In the genomic region with DNA sequence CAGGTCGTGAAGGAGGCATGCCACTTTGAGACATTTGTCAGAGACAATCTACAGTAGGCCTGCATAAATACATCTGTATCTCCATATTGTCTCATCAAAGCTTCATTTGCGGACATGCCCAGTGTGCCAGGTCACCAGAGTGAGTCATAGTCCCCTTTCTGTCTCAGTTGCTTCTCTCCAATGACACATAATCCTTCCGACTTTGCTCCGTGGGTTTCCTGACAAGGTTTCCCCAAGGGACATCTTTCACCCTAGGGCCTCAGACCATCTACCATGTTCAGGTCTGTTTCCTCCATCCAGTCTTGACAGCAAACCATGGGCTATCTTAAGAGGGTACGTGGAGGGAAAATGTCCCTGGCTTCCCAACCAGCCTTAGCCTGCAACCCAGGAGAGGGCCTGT, we compare ENCODE assay signal across 34 mouse cellular contexts. TPM values are rescaled to one million over a fixed set of nuclear protein-coding genes. Genes with fewer than 3 reads are reported as not detected.
"Had no signal": no experiment of that assay in that cellular context is flagged by ENCODE, and none has a peak within 500 bp of the region (broad histone marks: within the 10 kb centered on the region; RNA-seq: fewer than 3 reads in every experiment).

No protein-coding gene starts in this region.

- H3K4me2 ChIP-seq: heart, embryonic 11.5 days; heart, embryonic 13.5 days; heart, embryonic 15.5 days; hindbrain, embryonic 13.5 days; hindbrain, embryonic 15.5 days; intestine, embryonic 15.5 days; kidney, embryonic 15.5 days; limb, embryonic 13.5 days; limb, embryonic 15.5 days had no signal

- H3K9ac ChIP-seq: forebrain, postnatal 0 days; heart, embryonic 13.5 days; heart, embryonic 15.5 days; hindbrain, embryonic 13.5 days; hindbrain, embryonic 15.5 days; intestine, embryonic 15.5 days; kidney, embryonic 15.5 days; limb, embryonic 13.5 days; limb, embryonic 15.5 days had no signal

- H3K4me3 ChIP-seq: heart, adult 2 months; heart, embryonic 13.5 days; heart, embryonic 15.5 days; hindbrain, embryonic 13.5 days; hindbrain, embryonic 15.5 days; intestine, embryonic 15.5 days; kidney, embryonic 15.5 days; limb, embryonic 13.5 days; limb, embryonic 15.5 days had no signal

- H3K27me3 ChIP-seq: heart, embryonic 13.5 days; heart, embryonic 15.5 days; hindbrain, embryonic 13.5 days; hindbrain, embryonic 15.5 days; intestine, embryonic 15.5 days; kidney, embryonic 15.5 days; limb, embryonic 13.5 days; limb, embryonic 15.5 days had no signal

- ATAC-seq: forebrain, postnatal 0 days; hindbrain, postnatal 0 days; intestine, embryonic 15.5 days; intestine, postnatal 0 days had no signal

- H3K27ac ChIP-seq: heart, adult 2 months; heart, embryonic 13.5 days; heart, embryonic 15.5 days; hindbrain, embryonic 13.5 days; hindbrain, embryonic 15.5 days; hindbrain, postnatal 0 days; intestine, embryonic 15.5 days; kidney, embryonic 15.5 days; kidney, postnatal 0 days; limb, embryonic 13.5 days; limb, embryonic 15.5 days had no signal

- DNase-seq: forebrain, postnatal 0 days; gastrocnemius, postnatal 14 days; gastrocnemius, postnatal 36 days; heart, adult 2 months; heart, postnatal 14 days; heart, postnatal 36 days; kidney, adult 18-20 months; kidney, adult 9 months; kidney, postnatal 14 days; kidney, postnatal 36 days; layer of hippocampus, adult 9-11 months; layer of hippocampus, postnatal 36 days; left cerebral cortex, postnatal 4 days had no signal

- H3K9me3 ChIP-seq: heart, embryonic 13.5 days; heart, embryonic 15.5 days; hindbrain, embryonic 13.5 days; hindbrain, embryonic 15.5 days; intestine, embryonic 15.5 days; kidney, embryonic 15.5 days; limb, embryonic 13.5 days; limb, embryonic 15.5 days had no signal

- H3K36me3 ChIP-seq: heart, embryonic 13.5 days; heart, embryonic 15.5 days; hindbrain, embryonic 13.5 days; hindbrain, embryonic 15.5 days; intestine, embryonic 15.5 days; kidney, embryonic 15.5 days; limb, embryonic 13.5 days; limb, embryonic 15.5 days had no signal

- H3K4me1 ChIP-seq: hindbrain, embryonic 13.5 days; hindbrain, embryonic 15.5 days; intestine, embryonic 15.5 days; kidney, embryonic 15.5 days had no signal

RNA-seq across cellular contexts. Expression of gene Pdcd1, which starts 1.2 kb away (rescaled TPM):
- total RNA-seq: forebrain, postnatal 0 days; gastrocnemius, adult 18-20 months; gastrocnemius, adult 8-10 months; gastrocnemius, postnatal 14 days; gastrocnemius, postnatal 36 days; heart, adult 2 months; heart, postnatal 36 days; hematopoietic stem cell, adult 5-6 weeks; hindbrain, postnatal 0 days; layer of hippocampus, postnatal 36 days had no signal
- polyA plus RNA-seq: forebrain, postnatal 0 days; hindbrain, embryonic 11.5 days; hindbrain, embryonic 13.5 days; hindbrain, postnatal 0 days; kidney, embryonic 15.5 days; kidney, postnatal 0 days; limb, embryonic 11.5 days; liver, adult 2 months had no signal

RNA-seq across cellular contexts. Expression of gene Neu4, which starts 30.9 kb away (rescaled TPM):
- total RNA-seq: gastrocnemius, adult 18-20 months; gastrocnemius, adult 8-10 months; gastrocnemius, postnatal 14 days; gastrocnemius, postnatal 36 days; heart, adult 2 months; heart, postnatal 14 days; heart, postnatal 36 days; hematopoietic stem cell, adult 5-6 weeks; liver, adult 2 months had no signal
- polyA plus RNA-seq: gonadal fat pad, adult 2 months; heart, adult 2 months; heart, embryonic 11.5 days; heart, embryonic 15.5 days; heart, postnatal 0 days; hindbrain, embryonic 11.5 days; hindbrain, embryonic 13.5 days; hindbrain, embryonic 15.5 days; intestine, embryonic 15.5 days; intestine, postnatal 0 days; kidney, embryonic 15.5 days; kidney, postnatal 0 days; large intestine, adult 2 months; limb, embryonic 11.5 days; limb, embryonic 13.5 days; limb, embryonic 15.5 days; liver, adult 2 months had no signal
